Mouse (Mus musculus) ES-E14 (cell line): ENCODE measurements around the gene Apln. TPM values are rescaled to one million over a fixed set of nuclear protein-coding genes. Genes with fewer than 3 reads are reported as not detected.

Source experiments
- DNase-seq: peaks from one replicate; pipeline ENCODE4 v3.0.0-alpha.2; 2013; ENCODE audit warnings: low read depth, low spot score
- H3K27ac ChIP-seq: 2 replicates; pipeline ENCODE4 v1.5.1; 2012; ENCODE audit warnings: low read depth, mild to moderate bottlenecking, low read length, moderate library complexity, mixed read lengths; ENCODE audit not compliant: poor library complexity, insufficient read depth, severe bottlenecking
- H3K36me3 ChIP-seq: 2 replicates; pipeline ENCODE4 v1.6.1; 2012; ENCODE audit warnings: mild to moderate bottlenecking, low read length, moderate library complexity, mixed read lengths; ENCODE audit not compliant: control insufficient read depth, poor library complexity, insufficient read depth, severe bottlenecking
- H3K4me1 ChIP-seq, 2 experiments: fragments of 150-350 bp in 1 of 2; sonication (generic) in 1 of 2; 2 replicates each; pipeline ENCODE4 v1.6.1; 2012; ENCODE audit warnings: low read length in 2 of 2, mild to moderate bottlenecking in 1 of 2, mixed read lengths in 1 of 2; ENCODE audit not compliant: control insufficient read depth in 2 of 2, insufficient read depth in 2 of 2, poor library complexity in 1 of 2
- H3K4me3 ChIP-seq, 2 experiments: fragments of 150-350 bp in 1 of 2; sonication (generic) in 1 of 2; 2 replicates each; pipeline ENCODE4 v1.5.1; 2012; ENCODE audit warnings: low read length in 2 of 2, low read depth in 1 of 2, mild to moderate bottlenecking in 1 of 2, mixed read lengths in 1 of 2; ENCODE audit not compliant: insufficient read depth in 1 of 2, poor library complexity in 1 of 2, severe bottlenecking in 1 of 2
- H3K9ac ChIP-seq: 2 replicates; pipeline ENCODE4 v1.6.1; 2012; ENCODE audit warnings: low read depth, mild to moderate bottlenecking, low read length, mixed read lengths; ENCODE audit not compliant: poor library complexity, insufficient read depth, severe bottlenecking
- H3K9me3 ChIP-seq: fragments of 150-350 bp; sonication (generic); 2 replicates; pipeline ENCODE4 v1.6.1; 2012; ENCODE audit warnings: low read depth, mild to moderate bottlenecking, low read length; ENCODE audit not compliant: control insufficient read depth, insufficient read depth
- CHD2 ChIP-seq: IDR thresholded peaks from 2 replicates; pipeline ENCODE4 v1.6.1; 2014; ENCODE audit warnings: mild to moderate bottlenecking, low read depth, low read length, inconsistent platforms
- HCFC1 ChIP-seq: IDR thresholded peaks from 2 replicates; pipeline ENCODE4 v1.6.1; 2012; ENCODE audit warnings: low read length, inconsistent platforms, borderline replicate concordance; ENCODE audit not compliant: insufficient read depth
- MAFK ChIP-seq: IDR thresholded peaks from 2 replicates; pipeline ENCODE4 v1.6.1; 2014; ENCODE audit warnings: mild to moderate bottlenecking, low read depth, low read length, inconsistent platforms; ENCODE audit not compliant: insufficient read depth
- ZC3H11A ChIP-seq: IDR thresholded peaks from 2 replicates; pipeline ENCODE4 v1.6.1; 2012; ENCODE audit warnings: low read depth, mild to moderate bottlenecking, inconsistent platforms, low read length, borderline replicate concordance
- ZNF384 ChIP-seq: IDR thresholded peaks from 2 replicates; pipeline ENCODE4 v1.6.1; 2012; ENCODE audit warnings: low read depth, low read length, inconsistent platforms
- in situ Hi-C, 2 experiments: fragments of 600-800 bp; cut with MboI; formaldehyde crosslinking; loops; one replicate each; pipeline ENCODE4 v1.15.1; 2025; ENCODE audit warnings: low sequenced_read_pairs in 2 of 2, inconsistent platforms in 1 of 2; ENCODE audit not compliant: unreplicated experiment in 2 of 2
- total RNA-seq: library from RNA; depleted of rRNA; stranded (reverse); fragments of 300-350 nt; gene quantifications from 2 replicates; pipeline ENCODE4 v1.2.3, GENCODE M21; 2012

The Apln gene
- total RNA-seq, 1 experiment, result 1.7 TPM

- Histone ChIP-seq H3K27ac (no peak overlapping the region), H3K4me3 (no peak overlapping the region), H3K36me3 (no peaks in the 10 kb centered on the region), H3K4me1 (no peaks in the 10 kb centered on the region), H3K9me3 (no peaks in the 10 kb centered on the region), H3K9ac (no peak overlapping the region)
- in situ Hi-C loops, result no loop called here
- no peak for DNase-seq
- no peak for TF ChIP-seq ZNF384
- no peak for TF ChIP-seq HCFC1
- TF ChIP-seq ZC3H11A, result no peak
- no peak for TF ChIP-seq CHD2
- TF ChIP-seq MAFK, result no peak
Measured at GRCm38 (mm10) chrX:48042748-48043147, 8.1 kb upstream of the Apln start.

GRCm38 (mm10) chrX:48040379-48040778, 5.7 kb upstream of the Apln start:
- no peak for DNase-seq
- in situ Hi-C loops, result no loop called here
- no peaks in the 10 kb centered on the region for H3K36me3 ChIP-seq
- no peak overlapping the region for H3K4me3 ChIP-seq
- TF ChIP-seq HCFC1, result no peak
- no peak for TF ChIP-seq ZNF384
- no peak for TF ChIP-seq MAFK
- TF ChIP-seq ZC3H11A, result no peak
- TF ChIP-seq CHD2, result no peak
- H3K9me3 ChIP-seq, result no peaks in the 10 kb centered on the region
- no peak overlapping the region for H3K27ac ChIP-seq
- no peaks in the 10 kb centered on the region for H3K4me1 ChIP-seq
- no peak overlapping the region for H3K9ac ChIP-seq

- Histone ChIP-seq H3K36me3 (no peaks in the 10 kb centered on the region), H3K27ac (no peak overlapping the region), H3K9me3 (no peaks in the 10 kb centered on the region), H3K4me1 (no peaks in the 10 kb centered on the region), H3K9ac (no peak overlapping the region), H3K4me3 (peak overlapping the region in 1 of 2 experiments; percentile 65; a peak in 1 of 4 replicates)
- no peak for DNase-seq
- TF ChIP-seq CHD2, result no peak
- TF ChIP-seq HCFC1, result no peak
- TF ChIP-seq MAFK, result no peak
- no peak for TF ChIP-seq ZC3H11A
- TF ChIP-seq ZNF384, result no peak
- in situ Hi-C loops, result no loop called here
Measured at GRCm38 (mm10) chrX:48033766-48034143, 898 bp downstream of the Apln start.

GRCm38 (mm10) chrX:48033024-48033423, 1.6 kb downstream of the Apln start:
- no peak for DNase-seq
- Histone ChIP-seq H3K4me1 (no peaks in the 10 kb centered on the region), H3K27ac (no peak overlapping the region), H3K9me3 (no peaks in the 10 kb centered on the region), H3K36me3 (no peaks in the 10 kb centered on the region), H3K4me3 (no peak overlapping the region), H3K9ac (no peak overlapping the region)
- in situ Hi-C loops, result no loop called here
- TF ChIP-seq HCFC1, result no peak
- no peak for TF ChIP-seq MAFK
- TF ChIP-seq ZC3H11A, result no peak
- no peak for TF ChIP-seq CHD2
- TF ChIP-seq ZNF384, result no peak

- DNase-seq, result no peak
Measured at GRCm38 (mm10) chrX:48031866-48032265, 2.8 kb downstream of the Apln start.

More at GRCm38 (mm10) chrX:48031866-48032265, 2.8 kb downstream of the Apln start:
- H3K4me1 ChIP-seq, result no peaks in the 10 kb centered on the region
- H3K4me3 ChIP-seq, result no peak overlapping the region
- no peak for TF ChIP-seq ZNF384
- TF ChIP-seq CHD2, result no peak
- TF ChIP-seq MAFK, result no peak
- TF ChIP-seq HCFC1, result no peak
- TF ChIP-seq ZC3H11A, result no peak
- no peak overlapping the region for H3K9ac ChIP-seq
- no peak overlapping the region for H3K27ac ChIP-seq
- H3K9me3 ChIP-seq, result no peaks in the 10 kb centered on the region
- in situ Hi-C loops, result no loop called here
- no peaks in the 10 kb centered on the region for H3K36me3 ChIP-seq
